Mouse (Mus musculus) heart, postnatal 14 days (tissue): ENCODE measurements around the gene Ascl1. TPM values are rescaled to one million over a fixed set of nuclear protein-coding genes. Genes with fewer than 3 reads are reported as not detected.

Source experiments
- DNase-seq, 2 experiments: peaks; one replicate each; pipeline ENCODE4 v3.0.0; 2021 to 2022
- intact Hi-C: fragments of 180-260 bp; cut with DNase I; formaldehyde crosslinking; loops from one replicate; pipeline ENCODE4 v1.15.1; 2025
- long read RNA-seq, 2 experiments: library from polyadenylated mRNA; stranded (forward); transcript quantifications; one replicate each; pipeline ENCODE4 v2.0.0; 2021
- total RNA-seq, 2 experiments: library from RNA; stranded (reverse); gene quantifications; 2 replicates each; pipeline ENCODE4 v1.2.3; 2021

Ascl1 gene
- under 1 TPM in 1 of 2 experiments, not detected in 1; 0.17 TPM for total RNA-seq
- long read RNA-seq, experiment 1 = 0 reads
- long read RNA-seq, experiment 2 = 0 reads

- DNase-seq = no peak
- intact Hi-C loops = no loop called here
These were observed at the start of gene Ascl1 for GRCm38 (mm10) chr10:87493576-87493975. Gene Ascl1, minus strand, starts transcription at chr10:87493660.

GRCm38 (mm10) chr10:87534172-87534571, 40.7 kb upstream of the Ascl1 start:
- intact Hi-C loops = no loop called here
- DNase-seq = no peak

GRCm38 (mm10) chr10:87521646-87522045, 28.2 kb upstream of the Ascl1 start, which contains the start of gene Pah:
Gene Pah, plus strand, starts transcription at chr10:87521795.
- intact Hi-C loops = no loop called here
- no peak for DNase-seq

- intact Hi-C loops = no loop called here
- DNase-seq = no peak
These were observed 27.1 kb upstream of the Ascl1 start for GRCm38 (mm10) chr10:87520401-87521116.

- DNase-seq = no peak
- intact Hi-C loops = no loop called here
These were observed 25.1 kb upstream of the Ascl1 start for GRCm38 (mm10) chr10:87518585-87518984.

GRCm38 (mm10) chr10:87513052-87513451, 19.6 kb upstream of the Ascl1 start:
- DNase-seq = no peak
- intact Hi-C loops = no loop called here

- DNase-seq = no peak
- intact Hi-C loops = no loop called here
These were observed 15.1 kb upstream of the Ascl1 start for GRCm38 (mm10) chr10:87508581-87508980.

GRCm38 (mm10) chr10:87503946-87504345, 10.5 kb upstream of the Ascl1 start:
- intact Hi-C loops = loop anchor here (1.0 to 5.0 kb wide), 2 partner anchors 412 to 479 kb away; no protein-coding TSS in a partner anchor
- peak; percentile 44 to 69 for DNase-seq

- intact Hi-C loops = loop anchor here (5.0 kb wide), 1 partner anchor 410 kb away; no protein-coding TSS in a partner anchor
- no peak for DNase-seq
These were observed 8.8 kb upstream of the Ascl1 start for GRCm38 (mm10) chr10:87502283-87502682.

- intact Hi-C loops = loop anchor here (5.0 kb wide), 1 partner anchor 409 kb away; no protein-coding TSS in a partner anchor
These were observed 8.2 kb upstream of the Ascl1 start for GRCm38 (mm10) chr10:87501659-87502042.

GRCm38 (mm10) chr10:87500926-87501658, 7.6 kb upstream of the Ascl1 start:
- no peak for DNase-seq
- intact Hi-C loops = loop anchor here (5.0 kb wide), 1 partner anchor 409 kb away; no protein-coding TSS in a partner anchor

More at GRCm38 (mm10) chr10:87501659-87502042, 8.2 kb upstream of the Ascl1 start:
- no peak for DNase-seq

GRCm38 (mm10) chr10:87497056-87497455, 3.6 kb upstream of the Ascl1 start:
- DNase-seq = no peak

GRCm38 (mm10) chr10:87494596-87494995, 1.1 kb upstream of the Ascl1 start:
- intact Hi-C loops = no loop called here
- peak; percentile 60 to 66 for DNase-seq

More at GRCm38 (mm10) chr10:87497056-87497455, 3.6 kb upstream of the Ascl1 start:
- intact Hi-C loops = no loop called here

GRCm38 (mm10) chr10:87494176-87494575, 716 bp upstream of the Ascl1 start:
- DNase-seq = no peak
- intact Hi-C loops = no loop called here

GRCm38 (mm10) chr10:87492661-87493551, 554 bp downstream of the Ascl1 start:
- peak; percentile 65 to 67 for DNase-seq
- intact Hi-C loops = no loop called here

GRCm38 (mm10) chr10:87492332-87492660, 1.2 kb downstream of the Ascl1 start:
- intact Hi-C loops = no loop called here
- DNase-seq = no peak

- intact Hi-C loops = no loop called here
- no peak for DNase-seq
These were observed 1.9 kb downstream of the Ascl1 start for GRCm38 (mm10) chr10:87491485-87492040.

- intact Hi-C loops = no loop called here
- no peak for DNase-seq
These were observed 3.1 kb downstream of the Ascl1 start for GRCm38 (mm10) chr10:87490328-87490727.

- intact Hi-C loops = no loop called here
- no peak for DNase-seq
These were observed 4.0 kb downstream of the Ascl1 start for GRCm38 (mm10) chr10:87489246-87490009.
